Mouse (Mus musculus) layer of hippocampus, adult 2 months (tissue): ENCODE data around the gene Zfp771. TPM values are rescaled to one million over a fixed set of nuclear protein-coding genes. Genes with fewer than 3 reads are reported as not detected.
A peak's percentile ranks its signal among the peaks of the same experiment; 100 is the strongest.
"Not testable (repeated sequence)": the region's sequence is repeated elsewhere in the genome, so short reads cannot be mapped to it uniquely, and the experiment has no call there.

Experiments
- DNase-seq, 2 experiments: peaks; one replicate each; pipeline ENCODE4 v3.0.0; 2022; ENCODE audit warnings: low spot score in 2 of 2
- H3K27ac ChIP-seq: fragments of 200-600 bp; 2 replicates; pipeline ENCODE4 v1.8.1; 2022
- H3K4me3 ChIP-seq: fragments of 200-600 bp; 2 replicates; pipeline ENCODE4 v1.8.1; 2022; ENCODE audit warnings: mild to moderate bottlenecking
- CTCF ChIP-seq: fragments of 200-600 bp; conservative IDR thresholded peaks from 2 replicates; pipeline ENCODE4 v1.8.1; 2022; ENCODE audit warnings: antibody characterized with exemption, mild to moderate bottlenecking, moderate library complexity
- total RNA-seq, 2 experiments: library from RNA; stranded (reverse); gene quantifications; 2 replicates each; pipeline ENCODE4 v1.2.3; 2021

Gene Zfp771
- total RNA-seq, 2 experiments from 2014 or later, result 68.3 to 69.2 TPM

DNA sequence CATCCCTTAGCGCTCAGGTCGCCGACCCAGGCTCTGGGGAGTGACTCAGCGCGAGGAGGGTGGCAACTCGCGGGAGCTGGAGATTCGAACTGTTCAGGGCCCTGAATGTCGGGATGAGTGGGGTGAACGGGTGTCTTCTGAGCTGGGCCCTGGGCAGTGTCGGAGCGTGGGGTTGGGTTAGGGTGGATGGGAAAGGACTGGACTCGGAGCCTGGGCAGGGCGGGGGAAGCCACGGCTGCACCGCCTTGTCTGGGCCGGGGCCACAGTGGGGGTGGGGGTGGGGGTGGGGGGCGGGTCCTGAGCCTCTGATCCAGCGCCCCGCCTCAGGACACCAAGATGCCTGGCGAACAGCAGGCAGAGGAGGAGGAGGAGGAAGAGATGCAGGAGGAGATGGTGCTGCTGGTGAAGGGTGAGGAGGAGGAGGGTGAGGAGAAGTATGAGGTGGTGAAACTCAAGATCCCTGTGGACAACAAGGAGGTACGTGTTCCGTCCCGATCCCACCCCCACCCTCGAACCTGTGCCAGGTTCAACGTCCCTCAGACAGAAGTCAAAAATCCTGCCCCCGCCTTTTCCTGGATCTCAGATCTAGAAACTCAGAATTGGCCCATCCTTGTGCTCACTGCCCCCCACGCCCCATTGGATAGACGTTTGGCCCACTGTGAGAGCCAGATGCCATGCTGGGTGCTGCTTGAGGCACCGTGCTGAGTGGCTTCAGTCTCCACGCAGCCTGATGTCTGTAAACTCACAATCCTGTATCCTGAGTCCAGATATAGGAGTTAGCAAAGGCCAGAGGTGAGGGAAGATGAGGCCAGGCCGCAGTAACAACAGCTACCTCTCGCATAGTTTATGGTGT lies 810 bp downstream of the Zfp771 start:
- H3K27ac ChIP-seq, result peak overlapping the region; percentile 96
- TF ChIP-seq CTCF, result no peak
- no peak for DNase-seq

GRCm38 (mm10) chr7:127250511-127250910 lies 6.4 kb downstream of the Zfp771 start:
- not testable (repeated sequence) for H3K4me3 ChIP-seq, DNase-seq
- 0 out of 2 replicates have a peak overlapping the region, but pooled peaks have one; percentile 61 for H3K27ac ChIP-seq

More for the DNA sequence above, 810 bp downstream of the Zfp771 start:
- H3K4me3 ChIP-seq, result peak overlapping the region; percentile 84

DNA sequence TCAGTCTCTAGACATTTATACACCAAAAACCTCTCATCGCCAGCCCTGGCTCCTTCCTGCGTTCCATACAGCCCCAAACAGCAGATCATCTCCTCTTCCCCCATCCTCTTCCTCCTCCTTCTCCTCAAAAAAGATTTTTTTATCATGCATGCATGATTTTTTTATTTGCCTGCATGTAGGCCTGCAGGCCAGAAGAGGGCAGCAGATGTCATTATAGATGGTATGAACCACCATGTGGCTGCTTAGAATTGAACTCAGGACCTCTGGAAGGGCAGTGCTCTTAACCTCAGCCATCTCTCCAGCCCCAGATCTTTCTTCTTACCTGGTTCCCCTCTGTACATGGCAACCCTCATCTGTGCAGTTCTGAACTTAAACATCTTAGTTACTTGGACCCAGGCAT lies 8.3 kb downstream of the Zfp771 start:
- H3K27ac ChIP-seq, result peak overlapping the region; percentile 99; the same call in 1 of the 2 replicates
- no peak overlapping the region for H3K4me3 ChIP-seq
- DNase-seq, result no peak
- TF ChIP-seq CTCF, result peak; percentile 78

DNA sequence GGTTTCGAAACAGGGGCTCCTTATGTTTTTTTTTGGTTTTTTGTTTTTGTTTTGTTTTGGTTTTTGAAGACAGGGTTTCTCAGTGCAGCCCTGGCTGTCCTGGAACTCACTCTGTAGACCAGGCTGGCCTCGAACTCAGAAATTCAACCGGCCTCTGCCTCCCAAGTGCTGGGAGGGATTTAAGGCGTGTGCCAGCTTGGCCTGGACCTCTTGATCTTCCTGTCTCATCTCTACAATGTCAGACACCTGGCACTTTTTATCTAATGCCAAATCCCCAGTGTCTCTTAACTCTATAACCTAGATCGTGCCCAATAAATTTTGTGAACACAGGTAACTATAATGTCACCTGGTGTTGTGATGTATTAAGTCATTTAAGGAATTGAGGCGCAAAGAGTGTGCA lies 9.3 kb downstream of the Zfp771 start:
- DNase-seq, result no peak
- TF ChIP-seq CTCF, result no peak
- H3K27ac ChIP-seq, result peak overlapping the region; percentile 99
- peak overlapping the region; percentile 54 for H3K4me3 ChIP-seq

DNA sequence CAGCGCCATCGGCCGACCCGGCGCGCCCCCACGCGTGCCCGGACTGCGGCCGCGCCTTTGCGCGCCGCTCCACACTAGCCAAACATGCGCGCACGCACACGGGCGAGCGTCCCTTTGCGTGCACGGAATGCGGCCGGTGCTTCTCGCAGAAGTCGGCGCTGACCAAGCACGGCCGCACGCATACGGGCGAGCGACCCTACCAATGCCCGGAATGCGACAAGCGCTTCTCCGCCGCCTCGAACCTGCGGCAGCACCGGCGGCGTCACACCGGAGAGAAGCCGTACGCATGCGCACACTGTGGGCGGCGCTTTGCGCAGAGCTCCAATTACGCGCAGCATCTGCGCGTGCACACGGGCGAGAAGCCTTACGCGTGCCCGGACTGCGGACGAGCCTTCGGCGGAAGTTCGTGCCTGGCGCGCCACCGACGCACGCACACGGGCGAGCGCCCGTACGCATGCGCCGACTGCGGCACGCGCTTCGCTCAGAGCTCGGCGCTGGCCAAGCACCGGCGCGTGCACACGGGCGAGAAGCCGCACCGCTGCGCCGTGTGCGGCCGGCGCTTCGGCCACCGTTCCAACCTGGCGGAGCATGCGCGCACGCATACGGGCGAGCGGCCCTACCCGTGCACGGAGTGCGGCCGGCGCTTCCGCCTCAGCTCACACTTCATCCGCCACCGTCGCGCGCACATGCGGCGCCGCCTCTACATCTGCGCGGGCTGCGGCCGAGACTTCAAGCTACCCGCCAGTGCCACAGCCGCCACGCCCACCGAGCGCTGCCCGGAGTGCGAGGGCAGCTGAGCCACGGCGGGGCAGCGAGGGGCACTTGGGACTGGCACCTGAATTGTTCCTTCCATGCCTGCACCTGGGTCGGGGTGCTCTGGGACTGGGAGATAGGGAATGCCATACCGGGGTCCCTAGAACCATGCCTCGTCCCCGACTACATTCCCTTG lies 10.0 kb downstream of the Zfp771 start:
- DNase-seq, result peak; percentile 94 to 95
- Histone ChIP-seq H3K4me3 (peak overlapping the region; percentile 54), H3K27ac (peak overlapping the region; percentile 99)
- no peak for TF ChIP-seq CTCF

DNA sequence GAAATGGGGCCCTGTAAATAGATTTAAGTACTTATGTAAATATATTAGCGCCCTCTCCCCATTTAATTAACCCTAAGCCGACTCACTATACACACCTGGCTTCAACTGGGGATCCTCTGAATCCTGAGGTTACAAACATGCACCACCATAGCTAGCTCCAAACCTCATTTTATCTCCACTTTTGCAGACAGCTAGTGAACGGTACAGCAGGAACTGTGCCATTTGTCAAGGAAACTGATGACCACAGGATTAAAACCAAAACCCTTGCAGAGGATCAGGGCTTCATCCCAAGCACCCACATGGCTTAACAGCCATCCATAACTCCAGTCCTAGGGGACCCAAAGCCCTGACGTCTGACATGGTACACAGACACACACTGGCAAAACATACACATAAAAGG lies 10.9 kb downstream of the Zfp771 start:
- peak overlapping the region; percentile 99; the same call in 1 of the 2 replicates for H3K27ac ChIP-seq
- TF ChIP-seq CTCF, result no peak
- no peak for DNase-seq
- peak overlapping the region; percentile 54; the same call in 1 of the 2 replicates for H3K4me3 ChIP-seq

GRCm38 (mm10) chr7:127255965-127256364 lies 11.9 kb downstream of the Zfp771 start:
- no peak for DNase-seq
- TF ChIP-seq CTCF, result no peak
- H3K27ac ChIP-seq, result no peak overlapping the region; the same call in 1 of the 2 replicates
- no peak overlapping the region for H3K4me3 ChIP-seq

- no peak overlapping the region for H3K4me3 ChIP-seq
- TF ChIP-seq CTCF, result no peak
- DNase-seq, result no peak
- no peak overlapping the region; the same call in 1 of the 2 replicates for H3K27ac ChIP-seq
Measured at GRCm38 (mm10) chr7:127256518-127256917, 12.4 kb downstream of the Zfp771 start.

- H3K27ac ChIP-seq, result no peak overlapping the region; the same call in 1 of the 2 replicates
- no peak overlapping the region; the same call in 1 of the 2 replicates for H3K4me3 ChIP-seq
Measured at GRCm38 (mm10) chr7:127259186-127259905, 15.3 kb downstream of the Zfp771 start.

DNA sequence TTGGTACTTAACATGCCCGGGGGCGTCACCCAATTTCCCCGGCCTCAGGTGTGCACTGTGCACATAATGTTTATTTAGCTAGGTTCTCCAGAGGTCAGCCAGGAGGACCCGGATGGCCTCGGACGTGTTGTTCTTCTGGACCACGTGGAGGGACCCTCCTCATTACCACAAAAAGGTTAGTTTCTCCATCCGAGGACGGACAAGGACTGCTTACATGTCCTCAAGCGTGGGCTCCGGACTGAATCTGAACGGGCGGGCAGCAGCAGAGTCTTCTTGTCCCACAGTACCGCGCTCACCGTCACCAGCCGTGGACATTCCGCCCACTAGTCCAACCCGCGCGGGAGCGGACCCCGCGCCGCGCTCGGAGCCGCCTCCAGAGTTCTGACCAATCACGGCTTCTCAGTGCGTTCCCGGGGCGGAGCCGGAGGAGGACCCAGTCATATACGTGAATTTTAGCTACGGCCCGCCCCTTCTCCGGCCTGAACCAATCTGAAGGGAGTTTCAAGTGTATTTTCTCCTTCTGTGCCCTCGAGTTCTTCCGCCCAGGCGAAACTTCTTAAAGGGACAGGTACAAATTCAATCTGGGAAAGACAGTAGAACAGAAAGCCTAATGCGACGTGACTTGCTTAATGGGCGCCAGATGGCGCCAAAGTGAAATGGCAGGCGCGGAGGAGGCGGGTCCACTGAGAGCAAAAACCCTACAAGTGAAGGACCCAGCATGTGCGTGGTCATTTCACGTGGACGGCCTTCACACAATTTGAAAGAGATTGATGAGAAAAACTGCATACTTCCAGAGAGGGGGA lies 16.4 kb downstream of the Zfp771 start, which contains the start of gene Dctpp1:
Dctpp1 (minus strand) TSS at position 401 of the 803 bp plus-strand sequence.
- peak; percentile 95 to 99 for DNase-seq
- TF ChIP-seq CTCF, result peak; percentile 89
- Histone ChIP-seq H3K4me3 (peak within 1 kb of the TSS; percentile 66), H3K27ac (peak within 1 kb of the TSS; percentile 73)

More at GRCm38 (mm10) chr7:127259186-127259905, 15.3 kb downstream of the Zfp771 start:
- DNase-seq, result no peak
- TF ChIP-seq CTCF, result peak; percentile 38

GRCm38 (mm10) chr7:127262218-127262961 lies 18.3 kb downstream of the Zfp771 start:
- Histone ChIP-seq H3K4me3 (no peak overlapping the region), H3K27ac (no peak overlapping the region)
- no peak for DNase-seq
- TF ChIP-seq CTCF, result no peak
